ENCODE assay signal across 29 mouse cellular contexts in genomic region chr3:18640286-18640685, GRCm38 (mm10).
A peak's percentile ranks its signal among the peaks of the same experiment; 100 is the strongest.
DNase-seq lines count a peak whose midpoint lies in the region; ATAC-seq lines count a peak whose summit lies in the region.
"Had no signal": no experiment of that assay in that cellular context is flagged by ENCODE, and none has a peak within 500 bp of the region (broad histone marks: within the 10 kb centered on the region; RNA-seq: fewer than 3 reads in every experiment).

No protein-coding gene starts in this region.

- H3K9me3 ChIP-seq in forebrain, embryonic 15.5 days, result no peaks in the 10 kb centered on the region
- no peaks in the 10 kb centered on the region for H3K9me3 ChIP-seq in forebrain, embryonic 10.5 days
- H3K9me3 ChIP-seq: embryonic facial prominence, embryonic 10.5 days; embryonic facial prominence, embryonic 15.5 days; heart, embryonic 13.5 days; hindbrain, embryonic 15.5 days; kidney, embryonic 15.5 days; limb, embryonic 13.5 days; lung, embryonic 15.5 days; midbrain, embryonic 10.5 days; midbrain, embryonic 15.5 days had no signal

- peak overlapping the region; percentile 57 for H3K27ac ChIP-seq in forebrain, embryonic 15.5 days (replicated peaks)
- no peak overlapping the region for H3K27ac ChIP-seq in forebrain, embryonic 10.5 days
- H3K27ac ChIP-seq: embryonic facial prominence, embryonic 10.5 days; embryonic facial prominence, embryonic 15.5 days; heart, embryonic 13.5 days; hindbrain, embryonic 15.5 days; kidney, embryonic 15.5 days; limb, embryonic 13.5 days; lung, embryonic 15.5 days; midbrain, embryonic 10.5 days; midbrain, embryonic 15.5 days; stomach, postnatal 0 days had no signal

- no peaks in the 10 kb centered on the region for H3K27me3 ChIP-seq in forebrain, embryonic 15.5 days
- H3K27me3 ChIP-seq in forebrain, embryonic 10.5 days (ENCODE audit: poor library complexity, severe bottlenecking), result no peaks in the 10 kb centered on the region
- H3K27me3 ChIP-seq: embryonic facial prominence, embryonic 15.5 days; heart, embryonic 13.5 days; hindbrain, embryonic 15.5 days; kidney, embryonic 15.5 days; limb, embryonic 13.5 days; lung, embryonic 15.5 days; midbrain, embryonic 15.5 days; Patski had no signal

- DNase-seq in forebrain, embryonic 10.5 days (ENCODE audit: extremely low spot score, low spot score), result no peak
- DNase-seq in layer of hippocampus, adult 18-20 months (ENCODE audit: low spot score in 2 of 2), result peak; percentile 59 to 86
- no peak for DNase-seq in layer of hippocampus, adult 9-10 months (ENCODE audit: low spot score)
- DNase-seq in brain, adult 2 months (ENCODE audit: low read depth, low spot score), result peak; percentile 83
- peak; percentile 43 to 59 for DNase-seq in layer of hippocampus, adult 8-10 months (ENCODE audit: low spot score in 2 of 2)
- DNase-seq in T-cell, adult 2 months (ENCODE audit: low spot score), result no peak
- DNase-seq: adrenal gland, postnatal 14 days; cerebellum, adult 2 months; cerebellum, postnatal 14 days; gastrocnemius, postnatal 10 days; heart, postnatal 10 days; kidney, adult 18-20 months; kidney, postnatal 25 days; right cerebral cortex, postnatal 4 days; thymus, adult 2 months; thymus, postnatal 36 days had no signal

- H3K9ac ChIP-seq in forebrain, embryonic 15.5 days (replicated peaks), result no peak overlapping the region
- H3K9ac ChIP-seq: embryonic facial prominence, embryonic 15.5 days; heart, embryonic 13.5 days; hindbrain, embryonic 15.5 days; kidney, embryonic 15.5 days; limb, embryonic 13.5 days; lung, embryonic 15.5 days; midbrain, embryonic 15.5 days had no signal

- peak; percentile 70; the same call in 1 of the 2 replicates for ATAC-seq in forebrain, embryonic 15.5 days (replicated peaks)
- ATAC-seq: midbrain, embryonic 15.5 days; Patski had no signal

- H3K36me3 ChIP-seq in forebrain, embryonic 15.5 days, result no peaks in the 10 kb centered on the region
- H3K36me3 ChIP-seq in forebrain, embryonic 10.5 days (replicated peaks), result no peaks in the 10 kb centered on the region
- H3K36me3 ChIP-seq: embryonic facial prominence, embryonic 10.5 days; embryonic facial prominence, embryonic 15.5 days; heart, embryonic 13.5 days; hindbrain, embryonic 15.5 days; kidney, embryonic 15.5 days; limb, embryonic 13.5 days; lung, embryonic 15.5 days; midbrain, embryonic 10.5 days; midbrain, embryonic 15.5 days had no signal

- H3K4me2 ChIP-seq in forebrain, embryonic 15.5 days (replicated peaks), result no peak overlapping the region
- H3K4me2 ChIP-seq: embryonic facial prominence, embryonic 15.5 days; heart, embryonic 13.5 days; hindbrain, embryonic 15.5 days; kidney, embryonic 15.5 days; limb, embryonic 13.5 days; liver, embryonic 11.5 days; lung, embryonic 15.5 days; midbrain, embryonic 15.5 days had no signal

- no peaks in the 10 kb centered on the region for H3K4me1 ChIP-seq in forebrain, embryonic 15.5 days
- H3K4me1 ChIP-seq in forebrain, embryonic 10.5 days, result no peaks in the 10 kb centered on the region
- H3K4me1 ChIP-seq: embryonic facial prominence, embryonic 10.5 days; embryonic facial prominence, embryonic 15.5 days; heart, embryonic 13.5 days; hindbrain, embryonic 15.5 days; limb, embryonic 13.5 days; lung, embryonic 15.5 days; midbrain, embryonic 10.5 days; midbrain, embryonic 15.5 days had no signal

- H3K4me3 ChIP-seq in forebrain, embryonic 15.5 days, result no peak overlapping the region
- no peak overlapping the region for H3K4me3 ChIP-seq in forebrain, embryonic 10.5 days
- H3K4me3 ChIP-seq: embryonic facial prominence, embryonic 10.5 days; embryonic facial prominence, embryonic 15.5 days; heart, embryonic 13.5 days; hindbrain, embryonic 15.5 days; kidney, embryonic 15.5 days; limb, embryonic 13.5 days; lung, embryonic 15.5 days; midbrain, embryonic 10.5 days; midbrain, embryonic 15.5 days had no signal

- WGBS in forebrain, embryonic 15.5 days, result 65% methylated on average over 5 of the region's 5 CpGs
- WGBS in forebrain, embryonic 10.5 days, result 92% methylated on average over 5 of the region's 5 CpGs

Comparison
In these comparisons a context has a peak if more than half of its experiments do, and no peak if none do; other contexts are left out.
1. DNase-seq: peak in layer of hippocampus, adult 18-20 months (2 of 2), brain, adult 2 months (single experiment) and layer of hippocampus, adult 8-10 months (2 of 2); none in forebrain, embryonic 10.5 days (single experiment), layer of hippocampus, adult 9-10 months (single experiment) and T-cell, adult 2 months (single experiment).